Mouse (Mus musculus) NIH3T3 (cell line): ENCODE measurements at regions not wholly inside any gene's neighbourhood (a gene's known extent, or its start where the extent isn't known, plus 50 kb on each side); places are given as distances from the start of the nearest gene placed in this dataset.

Experiments used
- DNase-seq: peaks from one replicate; pipeline ENCODE4 v3.0.0-alpha.2; 2012; ENCODE audit warnings: low read depth

GRCm38 (mm10) chr5:106051026-106051425, 174.7 kb downstream of the Zfp326 start:
- DNase-seq, result no peak

- DNase-seq, result no peak
Measured at GRCm38 (mm10) chr5:106044878-106045585, 168.7 kb downstream of the Zfp326 start.

GRCm38 (mm10) chr5:106038321-106038720, 162.0 kb downstream of the Zfp326 start:
- no peak for DNase-seq

DNA sequence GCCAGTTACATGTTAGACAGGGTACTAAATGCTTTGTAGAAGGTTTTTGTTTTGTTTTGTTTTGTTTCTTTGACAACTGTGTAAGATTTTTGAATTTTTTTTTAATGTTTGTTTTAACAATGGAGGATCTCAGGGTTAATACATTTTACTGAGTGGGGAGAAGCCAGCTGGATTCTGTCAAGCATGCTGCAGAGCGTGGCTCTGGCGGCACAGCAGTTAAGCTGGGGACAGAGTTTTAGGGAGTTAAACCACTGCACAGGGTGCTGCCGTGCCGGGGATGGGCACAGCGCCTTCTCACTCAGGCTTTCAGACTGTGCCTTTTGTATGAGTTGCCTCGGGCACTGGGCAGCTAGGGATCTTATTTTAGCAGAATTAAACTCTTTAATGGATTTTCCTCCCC, 159.8 kb downstream of the Zfp326 start:
- DNase-seq, result no peak

DNA sequence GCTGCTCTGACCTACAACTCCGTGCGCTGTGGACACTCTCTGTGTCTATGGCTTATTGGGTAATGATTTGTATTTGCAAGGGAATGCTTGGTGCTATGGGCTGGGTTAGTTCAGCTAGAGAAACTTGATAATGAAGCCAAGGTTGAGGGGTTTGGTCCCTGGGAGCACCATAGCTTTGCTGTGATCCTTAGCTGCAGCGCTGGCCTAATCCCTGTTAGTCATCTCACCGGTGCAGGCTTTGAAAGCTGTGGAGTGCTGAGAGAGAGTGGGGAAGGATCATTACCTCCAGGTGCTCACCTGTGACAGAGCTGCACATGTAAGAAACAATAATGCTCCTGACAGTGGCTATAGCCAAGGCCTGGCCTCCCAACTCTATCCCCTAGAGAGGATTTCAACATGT, 156.6 kb downstream of the Zfp326 start:
- no peak for DNase-seq

GRCm38 (mm10) chr5:106026861-106027260, 150.5 kb downstream of the Zfp326 start:
- no peak for DNase-seq

DNA sequence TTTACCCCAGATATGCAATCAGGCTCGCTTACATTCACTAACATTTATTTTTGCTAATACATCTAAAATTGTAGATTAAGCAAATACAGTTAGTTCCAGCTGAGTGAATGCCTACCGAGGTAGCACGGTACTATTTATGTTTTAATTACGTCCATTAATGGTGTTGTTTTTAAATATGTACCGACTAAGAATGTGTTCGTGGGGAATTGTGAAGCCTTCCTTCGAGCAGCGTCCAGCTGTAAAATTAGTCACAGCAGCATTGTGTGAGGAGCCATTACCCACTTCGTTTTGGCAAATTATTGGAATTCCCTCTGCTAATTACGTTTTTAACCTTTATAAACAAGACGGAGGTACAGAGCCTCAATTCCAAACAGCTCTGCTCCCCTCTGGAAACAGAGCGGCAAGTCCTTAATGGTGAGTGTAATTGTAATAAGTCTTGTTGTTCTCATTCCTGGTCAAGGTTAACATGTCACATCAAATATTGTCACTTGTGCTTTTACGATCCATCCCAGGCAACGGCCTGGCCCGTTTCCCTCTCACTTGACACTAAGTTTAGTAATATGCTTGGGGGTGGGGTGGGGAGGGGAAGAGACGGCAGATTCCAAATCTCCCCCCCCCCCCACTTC, 128.0 kb downstream of the Zfp326 start:
- DNase-seq, result no peak

DNA sequence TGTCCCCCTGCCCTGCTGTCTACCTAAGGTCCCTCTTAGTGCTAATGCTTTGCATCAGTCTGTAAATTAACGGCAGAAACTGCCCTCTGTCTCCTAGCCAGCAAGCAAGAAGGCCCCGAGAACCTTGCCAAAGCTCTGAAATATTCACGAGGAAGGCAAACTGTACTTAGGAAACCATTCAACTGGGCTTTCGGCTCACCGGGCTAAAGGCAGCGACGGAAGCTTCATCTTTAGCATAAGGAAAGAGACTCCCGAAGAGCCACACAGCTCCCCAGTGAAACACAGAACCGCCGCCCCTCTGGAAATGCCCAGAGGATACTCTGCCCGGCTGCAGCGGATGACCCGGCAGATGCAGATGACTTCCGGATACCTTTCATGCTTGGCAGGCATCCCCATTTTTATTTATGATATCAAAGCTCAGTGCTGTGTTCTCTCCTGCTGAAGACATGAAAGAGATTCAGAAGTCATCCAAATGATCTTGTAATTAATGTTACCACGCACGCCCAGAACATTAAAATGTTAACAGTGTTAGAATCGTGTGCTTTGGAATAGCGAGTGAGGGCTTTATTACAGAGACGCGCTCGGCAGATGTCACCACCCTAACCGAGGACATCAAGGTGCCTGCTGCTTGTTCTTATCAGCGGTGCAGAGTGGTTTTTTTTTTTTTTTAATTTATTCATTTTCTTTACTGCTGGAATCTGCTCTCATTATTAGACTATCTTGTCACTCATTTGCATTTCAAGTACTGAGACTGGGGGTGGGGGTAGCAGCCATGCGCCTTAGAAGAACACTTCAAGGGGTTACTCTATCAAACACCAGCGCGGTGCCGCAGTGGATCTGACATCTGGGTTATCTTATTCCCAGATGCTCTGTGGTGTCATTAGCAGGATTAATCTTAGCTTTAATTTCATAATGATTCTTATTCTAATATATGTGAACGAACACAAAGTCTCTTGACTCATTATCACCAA, 127.2 kb downstream of the Zfp326 start:
- no peak for DNase-seq

GRCm38 (mm10) chr5:106002330-106002729, 126.0 kb downstream of the Zfp326 start:
- DNase-seq, result peak; percentile 32

DNA sequence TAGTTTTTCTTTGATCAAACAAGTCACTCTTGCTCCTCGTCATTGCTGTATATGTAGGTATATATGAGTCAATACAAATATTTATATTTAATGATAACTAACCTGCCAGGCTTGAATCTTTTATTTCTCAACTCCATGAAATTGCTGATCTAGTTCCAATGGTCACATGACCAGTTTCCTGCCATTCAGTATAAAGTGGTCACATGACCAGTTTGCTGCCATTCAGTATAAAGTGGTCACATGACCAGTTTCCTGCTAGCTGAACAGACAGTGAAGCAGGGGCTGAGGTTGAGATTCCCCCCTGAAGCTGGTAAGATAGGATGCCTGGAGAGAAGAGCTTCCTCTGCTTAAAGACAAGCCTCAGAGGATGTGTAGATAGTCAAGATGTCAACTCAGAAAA, 117.9 kb downstream of the Zfp326 start:
- DNase-seq, result no peak

DNA sequence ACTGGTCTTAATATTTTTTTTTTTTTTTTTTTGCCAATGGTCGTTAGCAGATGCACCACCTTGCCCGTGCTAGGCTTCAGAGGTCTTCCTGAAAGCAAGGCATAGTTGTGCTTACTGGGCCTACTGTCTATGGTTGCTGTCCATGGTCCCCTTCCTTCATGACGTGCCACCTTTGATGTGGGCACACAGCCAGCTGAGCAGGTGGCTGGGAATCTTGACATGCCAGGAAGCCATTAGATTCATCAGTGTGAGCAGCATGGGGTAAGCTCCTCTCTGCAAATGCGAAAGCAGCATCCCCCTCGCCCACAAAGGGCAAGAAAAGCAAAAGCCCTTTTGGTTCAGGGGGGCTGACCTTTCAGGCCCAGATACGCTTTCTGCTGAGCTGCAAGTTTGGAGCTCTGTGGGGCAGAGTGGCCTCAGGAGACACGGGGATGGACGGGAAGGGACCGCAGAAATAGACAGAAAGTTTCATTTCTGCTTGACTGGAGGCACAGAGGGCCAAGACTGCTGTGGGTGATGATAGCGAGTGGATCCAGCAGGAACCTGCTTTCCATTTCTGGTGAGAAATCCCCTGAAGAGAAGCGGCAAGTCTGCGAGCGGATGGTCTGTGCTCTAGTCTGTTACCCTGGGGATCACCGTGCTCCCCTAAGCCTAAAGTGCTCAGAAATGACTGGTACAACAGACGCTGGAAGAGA, 116.8 kb downstream of the Zfp326 start:
- no peak for DNase-seq

- DNase-seq, result peak; percentile 5
Measured at GRCm38 (mm10) chr5:105990777-105991176, 114.4 kb downstream of the Zfp326 start.

DNA sequence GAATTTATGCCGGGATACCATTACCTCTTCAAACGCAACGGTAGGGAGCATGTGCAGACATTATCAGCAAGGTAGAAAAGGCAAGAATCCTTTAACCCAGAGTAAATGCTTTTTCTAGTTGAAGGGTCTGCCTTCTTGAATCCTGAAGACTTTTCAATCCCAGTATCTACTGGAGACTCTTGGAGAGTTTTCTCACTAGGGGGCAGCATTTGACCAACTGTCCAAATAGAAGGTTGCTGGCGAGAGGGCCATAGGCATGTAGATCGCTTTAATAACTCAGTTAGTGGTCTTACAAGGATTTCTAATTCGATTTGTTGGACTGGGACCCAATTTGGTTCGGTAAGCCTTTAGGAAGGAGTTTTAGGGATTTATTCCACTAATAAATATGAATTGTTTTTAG, 110.0 kb downstream of the Zfp326 start:
- DNase-seq, result peak; percentile 72

DNA sequence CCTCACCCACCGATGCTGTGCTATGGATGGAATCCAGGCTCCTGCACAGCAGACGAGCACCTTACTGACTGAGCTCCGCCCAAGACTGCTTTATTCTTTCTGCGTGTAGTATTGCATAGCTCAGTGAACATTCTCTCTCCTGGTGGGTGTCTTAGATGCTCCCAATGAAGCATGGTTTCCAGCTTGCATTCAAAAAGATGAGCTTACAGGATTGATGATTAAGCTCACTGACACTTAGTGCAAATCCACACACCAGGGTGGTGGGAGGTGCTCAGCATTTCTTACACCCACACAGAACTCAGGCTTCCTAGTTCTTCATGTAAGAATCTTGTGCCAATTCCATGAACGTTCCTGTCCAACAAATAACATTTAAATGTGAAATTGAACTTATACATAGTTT, 106.8 kb downstream of the Zfp326 start:
- no peak for DNase-seq

DNA sequence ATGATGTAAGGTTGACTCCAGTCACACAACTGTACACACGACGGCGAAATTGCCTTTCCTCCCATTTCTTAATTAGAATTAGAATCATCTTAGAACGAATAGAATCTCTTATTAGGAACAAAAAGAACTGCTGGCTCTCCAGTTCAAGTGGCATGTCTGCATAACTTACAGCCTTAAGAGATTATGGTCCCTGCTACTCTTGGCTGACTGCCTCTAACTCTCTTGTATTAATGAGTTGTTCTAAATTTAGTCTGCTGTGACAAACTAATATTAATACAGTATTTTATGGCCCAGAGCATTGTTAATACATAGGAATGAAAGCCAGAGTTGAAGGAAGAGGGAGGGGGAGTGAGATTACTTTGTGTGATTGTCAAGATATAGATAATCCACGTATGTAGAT, 100.4 kb downstream of the Zfp326 start:
- no peak for DNase-seq

- DNase-seq, result no peak
Measured at GRCm38 (mm10) chr5:105976076-105976475, 99.7 kb downstream of the Zfp326 start.

GRCm38 (mm10) chr5:105975275-105976011, 99.1 kb downstream of the Zfp326 start:
- DNase-seq, result no peak

DNA sequence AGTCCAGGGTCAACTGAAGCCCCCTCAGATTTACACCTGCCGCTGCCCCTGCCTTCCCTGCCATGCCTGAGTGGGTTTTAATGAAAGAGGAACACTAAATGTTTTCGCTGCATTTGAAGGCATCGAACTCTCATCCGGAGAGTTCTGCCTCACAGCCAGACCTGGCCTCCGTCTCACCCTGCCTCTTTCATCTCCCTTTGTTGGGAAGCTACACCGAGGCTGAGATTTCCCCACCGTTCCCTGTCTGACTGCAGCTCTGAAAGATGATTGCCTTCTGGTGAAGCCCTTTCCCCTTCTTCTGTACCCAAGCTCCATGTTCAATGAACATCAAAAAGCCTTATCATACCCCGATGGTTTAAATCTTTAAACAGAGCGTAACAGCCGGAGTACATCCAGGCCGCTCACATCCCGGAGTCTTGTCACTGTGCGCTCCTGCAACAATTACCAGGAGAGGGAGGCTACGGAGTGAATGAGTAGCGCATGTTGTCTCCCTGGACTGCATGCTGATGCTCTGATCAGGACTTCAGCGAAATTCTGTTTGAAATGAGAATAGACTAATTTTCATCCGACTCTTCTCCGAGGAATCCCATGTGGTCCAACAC, 98.3 kb downstream of the Zfp326 start:
- DNase-seq, result no peak
